Mouse (Mus musculus) stomach, postnatal 0 days (tissue): ENCODE measurements at regions not wholly inside any gene's neighbourhood (a gene's known extent, or its start where the extent isn't known, plus 50 kb on each side); places are given as distances from the start of the nearest gene placed in this dataset.

Source experiments
- ATAC-seq: fragments of 200-750 bp; cut with Nextera tagmentation; 2 replicates; pipeline ENCODE4 v1.8.0; 2017; ENCODE audit not compliant: low FRiP score, low TSS enrichment
- DNase-seq: peaks from one replicate; pipeline ENCODE4 v3.0.0-alpha.2; 2016; ENCODE audit warnings: low spot score
- H3K27ac ChIP-seq: fragments of 300-500 bp; sonication (generic); replicated peaks from 2 replicates; pipeline ENCODE4 v1.5.1; 2014; ENCODE audit warnings: mild to moderate bottlenecking, control low read depth
- H3K27me3 ChIP-seq: fragments of 300-500 bp; sonication (generic); 2 replicates; pipeline ENCODE4 v1.6.1; 2014; ENCODE audit warnings: low read length; ENCODE audit not compliant: control insufficient read depth, insufficient read depth
- H3K36me3 ChIP-seq: fragments of 300-500 bp; sonication (generic); 2 replicates; pipeline ENCODE4 v1.6.1; 2014; ENCODE audit warnings: low read length, mixed read lengths; ENCODE audit not compliant: control insufficient read depth, insufficient read depth
- H3K4me1 ChIP-seq: fragments of 300-500 bp; sonication (generic); replicated peaks from 2 replicates; pipeline ENCODE4 v1.6.1; 2014; ENCODE audit warnings: antibody characterized with exemption; ENCODE audit not compliant: control insufficient read depth, insufficient read depth
- H3K4me2 ChIP-seq: fragments of 300-500 bp; sonication (generic); replicated peaks from 2 replicates; pipeline ENCODE4 v1.6.1; 2014; ENCODE audit warnings: low read depth, mild to moderate bottlenecking, control low read depth, moderate library complexity
- H3K4me3 ChIP-seq: fragments of 300-500 bp; sonication (generic); 2 replicates; pipeline ENCODE4 v1.5.1; 2014; ENCODE audit warnings: low read depth, low read length, control low read depth
- H3K9ac ChIP-seq: fragments of 300-500 bp; sonication (generic); 2 replicates; pipeline ENCODE4 v1.6.1; 2014; ENCODE audit warnings: mild to moderate bottlenecking, low read length, control low read depth, mixed read lengths
- H3K9me3 ChIP-seq: fragments of 300-500 bp; sonication (generic); 2 replicates; pipeline ENCODE4 v1.6.1; 2016; ENCODE audit warnings: low read length; ENCODE audit not compliant: control insufficient read depth
- CTCF ChIP-seq: IDR thresholded peaks from 2 replicates; pipeline ENCODE4 v1.5.1; 2016; ENCODE audit warnings: antibody characterized with exemption, low read depth, mild to moderate bottlenecking, moderate library complexity
- EP300 ChIP-seq: optimal IDR thresholded peaks from 2 replicates; pipeline ENCODE3; 2016; ENCODE audit warnings: antibody characterized with exemption
- WGBS: fragments of 180-500 bp; shearing (Covaris S2); extraction: QIAGEN DNeasy Blood & Tissue Kit; methylation state at CpG from one replicate; pipeline ENCODE4 v1.1.7; 2014; 5-methylcytosine and 5-hydroxymethylcytosine counted together

- DNase-seq (no peak), ATAC-seq (no peak)
- Histone ChIP-seq H3K4me1 (no peaks in the 10 kb centered on the region), H3K9me3 (no peaks in the 10 kb centered on the region), H3K36me3 (no peaks in the 10 kb centered on the region), H3K4me2 (peak overlapping the region; percentile 42), H3K4me3 (no peak overlapping the region), H3K9ac (no peak overlapping the region), H3K27ac (no peak overlapping the region), H3K27me3 (no peaks in the 10 kb centered on the region)
- TF ChIP-seq EP300 (no peak), CTCF (no peak)
- WGBS = 28% methylated on average over 13 of the region's 13 CpGs
Measured at GRCm38 (mm10) chr3:148733227-148733854, 257.0 kb downstream of the Adgrl2 start.

GRCm38 (mm10) chr3:148731436-148731835, 258.9 kb downstream of the Adgrl2 start:
- H3K9ac ChIP-seq = no peak overlapping the region
- H3K4me1 ChIP-seq = no peaks in the 10 kb centered on the region
- H3K4me3 ChIP-seq = no peak overlapping the region
- ATAC-seq (no peak), DNase-seq (no peak)
- 91% methylated on average over 3 of the region's 3 CpGs for WGBS
- TF ChIP-seq CTCF (no peak), EP300 (no peak)
- no peak overlapping the region for H3K4me2 ChIP-seq
- H3K27ac ChIP-seq = no peak overlapping the region
- H3K27me3 ChIP-seq = no peaks in the 10 kb centered on the region
- H3K9me3 ChIP-seq = no peaks in the 10 kb centered on the region
- H3K36me3 ChIP-seq = no peaks in the 10 kb centered on the region

GRCm38 (mm10) chr3:148729242-148729680, 261.1 kb downstream of the Adgrl2 start:
- TF ChIP-seq EP300 (no peak), CTCF (no peak)
- H3K36me3 ChIP-seq = no peaks in the 10 kb centered on the region
- H3K9ac ChIP-seq = no peak overlapping the region
- no peaks in the 10 kb centered on the region for H3K4me1 ChIP-seq
- 69% methylated on average over 7 of the region's 7 CpGs for WGBS
- no peak overlapping the region for H3K4me3 ChIP-seq
- no peak overlapping the region for H3K4me2 ChIP-seq
- H3K27me3 ChIP-seq = no peaks in the 10 kb centered on the region
- no peak for DNase-seq
- no peak for ATAC-seq
- H3K27ac ChIP-seq = no peak overlapping the region
- no peaks in the 10 kb centered on the region for H3K9me3 ChIP-seq

- H3K36me3 ChIP-seq = no peaks in the 10 kb centered on the region
- no peak for DNase-seq
- H3K27ac ChIP-seq = no peak overlapping the region
- H3K4me2 ChIP-seq = no peak overlapping the region
- no peak for ATAC-seq
- H3K27me3 ChIP-seq = no peaks in the 10 kb centered on the region
- H3K4me3 ChIP-seq = no peak overlapping the region
- WGBS = 83% methylated on average over 6 of the region's 6 CpGs
- no peaks in the 10 kb centered on the region for H3K9me3 ChIP-seq
- H3K9ac ChIP-seq = no peak overlapping the region
- no peak for TF ChIP-seq EP300
- TF ChIP-seq CTCF = no peak
- H3K4me1 ChIP-seq = no peaks in the 10 kb centered on the region
Measured at GRCm38 (mm10) chr3:148728513-148729241, 261.7 kb downstream of the Adgrl2 start.

GRCm38 (mm10) chr3:148726596-148727331, 263.6 kb downstream of the Adgrl2 start:
- H3K4me1 ChIP-seq = no peaks in the 10 kb centered on the region
- no peaks in the 10 kb centered on the region for H3K9me3 ChIP-seq

More at GRCm38 (mm10) chr3:148726596-148727331, 263.6 kb downstream of the Adgrl2 start:
- no peak overlapping the region for H3K27ac ChIP-seq
- H3K4me3 ChIP-seq = no peak overlapping the region
- TF ChIP-seq EP300 (no peak), CTCF (no peak)
- DNase-seq = no peak
- no peak overlapping the region for H3K4me2 ChIP-seq
- H3K27me3 ChIP-seq = no peaks in the 10 kb centered on the region
- no peak overlapping the region for H3K9ac ChIP-seq
- no peak for ATAC-seq
- no peaks in the 10 kb centered on the region for H3K36me3 ChIP-seq
- 51% methylated on average over 10 of the region's 10 CpGs for WGBS
